Mouse (Mus musculus) CH12.LX (cell line): ENCODE results near the gene Spg20. TPM values are rescaled to one million over a fixed set of nuclear protein-coding genes. Genes with fewer than 3 reads are reported as not detected.

ENCODE experiments used
- DNase-seq: peaks from one replicate; pipeline ENCODE4 v3.0.0-alpha.2; 2013; ENCODE audit errors: extremely low read depth
- H3K27ac ChIP-seq: 2 replicates; pipeline ENCODE4 v1.5.1; 2012; ENCODE audit warnings: low read depth, mild to moderate bottlenecking, control low read depth, moderate library complexity; ENCODE audit not compliant: insufficient read depth
- H3K27me3 ChIP-seq: replicated peaks from 2 replicates; pipeline ENCODE3; 2012; ENCODE audit warnings: inconsistent platforms
- H3K36me3 ChIP-seq, 2 experiments: replicated peaks in 1 of 2; 2 replicates each; pipeline versions ENCODE3 to v1.6.1; 2012; ENCODE audit warnings: inconsistent platforms in 1 of 2, low read length in 1 of 2, mild to moderate bottlenecking in 1 of 2, mixed read lengths in 1 of 2, moderate library complexity in 1 of 2; ENCODE audit not compliant: control insufficient read depth in 1 of 2, insufficient read depth in 1 of 2
- H3K4me1 ChIP-seq, 2 experiments: 2 replicates each; pipeline ENCODE4 v1.6.1; 2012; ENCODE audit warnings: inconsistent platforms in 1 of 2, moderate library complexity in 1 of 2; ENCODE audit not compliant: insufficient read depth in 2 of 2, control insufficient read depth in 1 of 2
- H3K4me2 ChIP-seq: 2 replicates; pipeline ENCODE4 v1.6.1; 2012; ENCODE audit warnings: low read depth, mild to moderate bottlenecking, control low read depth; ENCODE audit not compliant: poor library complexity, insufficient read depth, severe bottlenecking
- H3K4me3 ChIP-seq, 3 experiments: fragments of 150-350 bp in 1 of 3; sonication (generic) in 1 of 3; replicated peaks in 1 of 3; 2 replicates each; pipeline versions ENCODE3 to v1.5.1; 2011 to 2012; ENCODE audit warnings: low read depth in 2 of 3, low read length in 2 of 3, mild to moderate bottlenecking in 2 of 3, moderate library complexity in 2 of 3, control low read depth in 1 of 3, improper control_type of control experiment in 1 of 3, inconsistent platforms in 1 of 3, mixed read lengths in 1 of 3; ENCODE audit not compliant: poor library complexity in 1 of 3
- H3K79me2 ChIP-seq: replicated peaks from 2 replicates; pipeline ENCODE4 v1.6.1; 2012; ENCODE audit warnings: mild to moderate bottlenecking, moderate library complexity; ENCODE audit not compliant: control insufficient read depth, poor library complexity, insufficient read depth, severe bottlenecking; ENCODE audit errors: extremely low read depth
- H3K9ac ChIP-seq: 2 replicates; pipeline ENCODE4 v1.6.1; 2012; ENCODE audit warnings: low read depth, mild to moderate bottlenecking, control low read depth, moderate library complexity; ENCODE audit not compliant: insufficient read depth
- H3K9me3 ChIP-seq: replicated peaks from 2 replicates; pipeline ENCODE3; 2012; ENCODE audit warnings: low read length, inconsistent platforms, mixed read lengths
- ETS1 ChIP-seq: conservative IDR thresholded peaks from 2 replicates; pipeline ENCODE4 v1.6.1; 2012; ENCODE audit warnings: low read depth, mild to moderate bottlenecking, inconsistent platforms, low read length, improper control_type of control experiment, moderate library complexity
- GABPA ChIP-seq: IDR thresholded peaks from 2 replicates; pipeline ENCODE4 v1.6.1; 2012; ENCODE audit warnings: low read depth, low read length, improper control_type of control experiment, inconsistent platforms; ENCODE audit not compliant: insufficient replicate concordance
- HCFC1 ChIP-seq: IDR thresholded peaks from 2 replicates; pipeline ENCODE4 v1.6.1; 2012; ENCODE audit warnings: low read depth, mild to moderate bottlenecking, inconsistent platforms, low read length, improper control_type of control experiment
- JUN ChIP-seq: IDR thresholded peaks from 2 replicates; pipeline ENCODE4 v1.6.1; 2011; ENCODE audit warnings: low read depth, mild to moderate bottlenecking, low read length, improper control_type of control experiment, moderate library complexity; ENCODE audit not compliant: insufficient read depth
- JUND ChIP-seq: conservative IDR thresholded peaks from 2 replicates; pipeline ENCODE4 v1.6.1; 2011; ENCODE audit warnings: low read depth, low read length, improper control_type of control experiment
- MAX ChIP-seq: IDR thresholded peaks from 2 replicates; pipeline ENCODE4 v1.6.1; 2011; ENCODE audit warnings: low read length, improper control_type of control experiment
- MEF2A ChIP-seq: IDR thresholded peaks from 2 replicates; pipeline ENCODE4 v1.6.1; 2014; ENCODE audit warnings: low read depth, mild to moderate bottlenecking, inconsistent platforms, low read length, improper control_type of control experiment, borderline replicate concordance
- MXI1 ChIP-seq: IDR thresholded peaks from 2 replicates; pipeline ENCODE4 v1.6.1; 2011; ENCODE audit warnings: mild to moderate bottlenecking, low read depth, low read length, improper control_type of control experiment
- NELFE ChIP-seq: IDR thresholded peaks from 2 replicates; pipeline ENCODE4 v1.6.1; 2011; ENCODE audit warnings: low read depth, low read length, improper control_type of control experiment
- SIN3A ChIP-seq: IDR thresholded peaks from 2 replicates; pipeline ENCODE4 v1.6.1; 2012; ENCODE audit warnings: low read length, improper control_type of control experiment, inconsistent platforms
- TBP ChIP-seq: conservative IDR thresholded peaks from 2 replicates; pipeline ENCODE4 v1.6.1; 2011; ENCODE audit warnings: low read depth, low read length, improper control_type of control experiment
- TCF12 ChIP-seq: IDR thresholded peaks from 2 replicates; pipeline ENCODE4 v1.6.1; 2014; ENCODE audit warnings: low read depth, mild to moderate bottlenecking, inconsistent platforms, low read length, improper control_type of control experiment
- USF2 ChIP-seq: conservative IDR thresholded peaks from 2 replicates; pipeline ENCODE4 v1.6.1; 2011; ENCODE audit warnings: low read depth, low read length, improper control_type of control experiment
- ZKSCAN1 ChIP-seq: IDR thresholded peaks from 2 replicates; pipeline ENCODE4 v1.6.1; 2012; ENCODE audit warnings: low read depth, inconsistent platforms, low read length, improper control_type of control experiment, borderline replicate concordance
- dilution Hi-C: fragments of 300-500 bp; cut with MboI; formaldehyde crosslinking; loops from 2 replicates; pipeline ENCODE4 v1.14.3; 2020; ENCODE audit warnings: low sequenced_read_pairs; ENCODE audit not compliant: extremely low pct_unique_long_range_greater_than_20kb, extremely low pct_ligation_motif_present
- in situ Hi-C: fragments of 300-500 bp; cut with MboI; formaldehyde crosslinking; loops from 3 replicates; pipeline ENCODE4 v1.14.3; 2019; ENCODE audit warnings: low sequenced_read_pairs, low pct_ligation_motif_present, low pct_unique_long_range_greater_than_20kb, mixed read lengths
- polyA plus RNA-seq: library from polyadenylated mRNA; unstranded; fragments of >175 nt; gene quantifications from 2 replicates; pipeline ENCODE4 v1.2.1, GENCODE M21; 2012; ENCODE audit warnings: low read depth; ENCODE audit not compliant: insufficient read length
- total RNA-seq, 2 experiments: library from RNA; depleted of rRNA; stranded (reverse); fragments of 300-350 nt in 1 of 2; fragments of >200 nt in 1 of 2; gene quantifications; 2 replicates each; pipeline ENCODE4 v1.2.3; 2012 to 2014

Spg20 gene
- total and polyA plus RNA-seq, 3 experiments, result 31.5 to 43.0 (median 38.2) TPM

GRCm38 (mm10) chr3:55095968-55096654 lies 15.8 kb upstream of the Spg20 start:
- dilution Hi-C loops, result no loop called here
- H3K9ac ChIP-seq, result no peak overlapping the region
- no peak overlapping the region for H3K4me2 ChIP-seq
- in situ Hi-C loops, result no loop called here
- DNase-seq, result no peak
- H3K9me3 ChIP-seq, result no peaks in the 10 kb centered on the region
- no peaks in the 10 kb centered on the region for H3K36me3 ChIP-seq
- TF ChIP-seq HCFC1 (peak; percentile 36), JUND (no peak)
- TF ChIP-seq, all 38 proteins: peak for 1
- no peak overlapping the region for H3K4me3 ChIP-seq
- H3K27me3 ChIP-seq, result no peaks in the 10 kb centered on the region
- no peak overlapping the region for H3K27ac ChIP-seq
- no peaks in the 10 kb centered on the region for H3K4me1 ChIP-seq
- H3K79me2 ChIP-seq, result no peaks in the 10 kb centered on the region

- in situ Hi-C loops, result no loop called here
- Histone ChIP-seq H3K4me1 (no peaks in the 10 kb centered on the region), H3K9me3 (no peaks in the 10 kb centered on the region), H3K4me3 (no peak overlapping the region), H3K27ac (no peak overlapping the region), H3K79me2 (no peaks in the 10 kb centered on the region), H3K4me2 (no peak overlapping the region), H3K27me3 (no peaks in the 10 kb centered on the region), H3K9ac (no peak overlapping the region)
- dilution Hi-C loops, result no loop called here
- no peak for DNase-seq
- TF ChIP-seq TCF12 (no peak), MEF2A (no peak), USF2 (no peak), ZKSCAN1 (no peak), JUN (no peak), MXI1 (no peak), SIN3A (no peak)
- TF ChIP-seq, all 38 proteins: peak for 0
- H3K36me3 ChIP-seq, result no peaks in the 10 kb centered on the region
These were observed 15.3 kb upstream of the Spg20 start for GRCm38 (mm10) chr3:55096655-55097005.

GRCm38 (mm10) chr3:55097186-55097585 lies 14.7 kb upstream of the Spg20 start:
- no peak for DNase-seq
- dilution Hi-C loops (no loop called here), in situ Hi-C loops (no loop called here)
- Histone ChIP-seq H3K79me2 (no peaks in the 10 kb centered on the region), H3K4me1 (no peaks in the 10 kb centered on the region), H3K4me2 (no peak overlapping the region), H3K36me3 (no peaks in the 10 kb centered on the region), H3K9me3 (no peaks in the 10 kb centered on the region), H3K4me3 (no peak overlapping the region), H3K9ac (no peak overlapping the region), H3K27ac (no peak overlapping the region), H3K27me3 (no peaks in the 10 kb centered on the region)
- TF ChIP-seq ETS1 (no peak), GABPA (no peak), TCF12 (no peak), ZKSCAN1 (no peak), NELFE (no peak), TBP (no peak), MAX (no peak)
